Mouse (Mus musculus): ENCODE measurements at regions not wholly inside any gene's neighbourhood (a gene's known extent, or its start where the extent isn't known, plus 50 kb on each side); places are given as distances from the start of the nearest gene placed in this dataset.
"Not testable (repeated sequence)": the region's sequence is repeated elsewhere in the genome, so short reads cannot be mapped to it uniquely, and the experiment has no call there.

DNA sequence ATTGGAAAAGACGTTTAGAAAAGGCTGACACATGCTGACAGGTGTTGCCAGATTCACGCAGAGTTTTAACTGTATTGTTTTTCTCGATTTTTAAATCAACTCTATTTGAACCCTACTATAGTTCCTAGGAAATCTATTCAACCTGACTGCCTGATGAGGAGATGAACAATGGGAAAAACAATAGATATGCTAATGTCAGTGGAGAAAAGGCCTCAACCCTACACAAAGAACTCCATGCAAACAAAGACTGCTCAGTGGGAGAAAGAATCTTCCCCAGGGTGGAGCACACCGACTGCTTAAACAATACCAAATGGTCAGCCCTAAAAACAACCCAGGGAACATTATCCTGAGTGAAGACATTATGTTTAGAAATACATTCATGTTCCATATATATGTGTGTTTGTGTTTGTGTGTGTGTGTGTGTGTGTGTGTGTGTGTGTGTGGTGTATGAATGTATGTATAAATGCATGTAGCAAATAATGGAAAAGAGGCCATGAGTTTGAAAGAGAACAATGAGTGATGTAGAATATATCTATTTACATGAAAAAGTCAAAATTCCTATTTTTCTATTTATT is 204.1 kb upstream of the Zfp804a start:
- DNase-seq: no peak
- peak; percentile 85; the same call in 1 of the 2 replicates for ATAC-seq
- WGBS: 3% methylated on average over 4 of the region's 4 CpGs

DNA sequence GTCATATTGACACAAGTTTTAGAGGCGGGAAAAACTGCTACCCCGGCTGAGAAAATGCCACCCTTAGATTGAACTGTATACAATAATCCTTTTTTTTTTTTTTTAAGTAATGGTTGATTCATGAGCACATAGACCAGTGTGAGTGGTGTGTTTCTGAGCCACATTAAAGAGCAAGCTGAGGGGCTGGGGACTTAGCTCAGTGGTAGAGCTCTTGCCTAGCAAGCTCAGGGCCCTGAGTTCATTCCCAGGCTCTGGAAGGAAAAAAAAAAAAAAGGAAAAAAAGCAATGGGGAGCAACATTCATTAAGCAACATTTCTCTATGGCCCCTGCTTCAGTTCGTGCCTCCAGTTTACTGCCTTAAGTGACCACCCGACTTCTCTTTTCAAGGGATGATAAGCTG is 203.1 kb upstream of the Zfp804a start:
- no peak overlapping the region for H3K4me3 ChIP-seq (ENCODE audit: low read depth, low read length)
- no peaks in the 10 kb centered on the region for H3K9me3 ChIP-seq (ENCODE audit: low read length)
- 36% methylated on average over 4 of the region's 4 CpGs for WGBS
- no peak overlapping the region for H3K4me2 ChIP-seq (ENCODE audit: low read depth)
- ATAC-seq (no peak), DNase-seq (no peak)
- H3K27me3 ChIP-seq (ENCODE audit: insufficient read depth, low read length): no peaks in the 10 kb centered on the region
- no peak for TF ChIP-seq CTCF (IDR thresholded peaks at IDR 0.05; ENCODE audit: low read depth)
- no peak overlapping the region for H3K27ac ChIP-seq (ENCODE audit: low read depth, low read length)
- H3K9ac ChIP-seq: no peak overlapping the region
- 0 out of 2 replicates have a peak, but pooled peaks cover 2% of the 10 kb centered on the region for H3K4me1 ChIP-seq (ENCODE audit: insufficient read depth)
- no peaks in the 10 kb centered on the region for H3K36me3 ChIP-seq (ENCODE audit: insufficient read depth)

More for the DNA sequence above, 204.1 kb upstream of the Zfp804a start:
- Histone ChIP-seq H3K27ac (ENCODE audit: low read depth, low read length) (no peak overlapping the region), H3K27me3 (ENCODE audit: insufficient read depth, low read length) (no peaks in the 10 kb centered on the region), H3K4me3 (ENCODE audit: low read depth, low read length) (no peak overlapping the region), H3K9me3 (ENCODE audit: low read length) (no peaks in the 10 kb centered on the region), H3K9ac (no peak overlapping the region), H3K36me3 (ENCODE audit: insufficient read depth) (no peaks in the 10 kb centered on the region), H3K4me2 (ENCODE audit: low read depth) (no peak overlapping the region), H3K4me1 (ENCODE audit: insufficient read depth) (0 out of 2 replicates have a peak, but pooled peaks cover 2% of the 10 kb centered on the region)
- no peak for TF ChIP-seq CTCF (IDR thresholded peaks at IDR 0.05; ENCODE audit: low read depth)

DNA sequence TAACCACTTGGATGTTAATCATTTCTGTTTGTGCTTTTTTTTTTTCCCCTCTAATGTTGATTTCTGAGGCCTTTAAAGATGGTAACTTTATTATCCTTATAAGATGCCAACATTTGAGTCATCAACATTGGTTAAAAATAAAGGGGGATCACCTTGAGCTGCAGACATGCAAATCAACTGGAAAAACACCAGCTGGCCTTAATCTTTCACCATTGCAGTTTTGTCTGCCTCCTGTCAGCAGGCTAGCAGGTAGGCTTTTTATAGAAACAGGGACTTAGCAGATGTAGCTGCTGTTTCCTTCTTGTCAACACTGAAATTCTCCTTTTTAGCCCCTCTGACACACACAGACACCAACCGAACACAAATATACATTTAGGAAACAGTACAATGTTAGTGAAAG is 167.6 kb upstream of the Zfp804a start:
- Histone ChIP-seq H3K9me3 (ENCODE audit: low read length) (no peaks in the 10 kb centered on the region), H3K4me2 (ENCODE audit: low read depth) (no peak overlapping the region), H3K27ac (ENCODE audit: low read depth, low read length) (no peak overlapping the region), H3K9ac (no peak overlapping the region), H3K4me1 (ENCODE audit: insufficient read depth) (no peaks in the 10 kb centered on the region), H3K4me3 (ENCODE audit: low read depth, low read length) (no peak overlapping the region), H3K27me3 (ENCODE audit: insufficient read depth, low read length) (no peaks in the 10 kb centered on the region), H3K36me3 (ENCODE audit: insufficient read depth) (no peaks in the 10 kb centered on the region)
- DNase-seq: no peak
- 68% methylated on average over 1 of the region's 1 CpGs for WGBS
- no peak for ATAC-seq
- TF ChIP-seq CTCF (IDR thresholded peaks at IDR 0.05; ENCODE audit: low read depth): no peak

DNA sequence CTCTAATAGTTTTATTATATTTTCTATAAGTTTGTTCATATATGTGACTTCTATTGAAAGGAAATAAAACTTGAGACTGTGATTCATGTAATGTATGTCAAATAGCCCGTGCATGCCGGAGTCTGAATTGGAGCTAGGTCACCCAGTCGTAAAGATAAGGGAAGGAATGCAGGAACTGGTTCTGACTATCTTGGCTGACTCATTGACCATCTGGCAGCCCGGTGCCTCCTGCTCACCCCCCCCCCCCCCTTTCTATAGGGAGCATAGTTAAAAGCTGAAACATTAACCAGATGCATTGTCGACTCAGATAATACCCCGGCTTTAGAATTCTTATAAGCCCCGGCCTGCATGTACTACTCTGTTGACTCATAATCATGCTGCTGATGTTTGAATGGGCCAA is 160.5 kb upstream of the Zfp804a start:
- H3K4me2 ChIP-seq (ENCODE audit: low read depth); H3K4me3 ChIP-seq (ENCODE audit: low read depth, low read length); H3K9me3 ChIP-seq (ENCODE audit: low read length); H3K27me3 ChIP-seq (ENCODE audit: insufficient read depth, low read length); ATAC-seq; H3K27ac ChIP-seq (ENCODE audit: low read depth, low read length); H3K9ac ChIP-seq; H3K36me3 ChIP-seq (ENCODE audit: insufficient read depth); H3K4me1 ChIP-seq (ENCODE audit: insufficient read depth); DNase-seq: not testable (repeated sequence)
- 82% methylated on average over 7 of the region's 7 CpGs for WGBS

- no peaks in the 10 kb centered on the region for H3K27me3 ChIP-seq (ENCODE audit: insufficient read depth, low read length)
- no peak overlapping the region for H3K9ac ChIP-seq
- TF ChIP-seq CTCF (IDR thresholded peaks at IDR 0.05; ENCODE audit: low read depth): no peak
- no peaks in the 10 kb centered on the region for H3K36me3 ChIP-seq (ENCODE audit: insufficient read depth)
- H3K9me3 ChIP-seq (ENCODE audit: low read length): no peaks in the 10 kb centered on the region
- H3K4me2 ChIP-seq (ENCODE audit: low read depth): no peak overlapping the region
- H3K27ac ChIP-seq (ENCODE audit: low read depth, low read length): no peak overlapping the region
- DNase-seq (no peak), ATAC-seq (no peak)
- WGBS: 92% methylated on average over 3 of the region's 3 CpGs
- no peak overlapping the region for H3K4me3 ChIP-seq (ENCODE audit: low read depth, low read length)
- no peaks in the 10 kb centered on the region for H3K4me1 ChIP-seq (ENCODE audit: insufficient read depth)
Observed at GRCm38 (mm10) chr2:81939360-81939759, 113.7 kb upstream of the Zfp804a start.
